Mouse (Mus musculus): Measurements from ENCODE around the gene Scarf2. TPM values are rescaled to one million over a fixed set of nuclear protein-coding genes. Genes with fewer than 3 reads are reported as not detected.

The Scarf2 gene
- total and polyA plus RNA-seq, 3 experiments: 0.62 to 1.2 TPM; not detected in 1

- Histone ChIP-seq H3K79me2 (ENCODE audit: control insufficient read depth, insufficient read depth, low read length, poor library complexity) (no peaks in the 10 kb centered on the region), H3K4me3 (ENCODE audit: control insufficient read depth in 1 of 2, insufficient read depth in 1 of 2, low read depth in 2 of 2, low read length in 2 of 2) (no peak overlapping the region), H3K4me1 (ENCODE audit: control insufficient read depth in 1 of 2, insufficient read depth in 2 of 2, low read length in 2 of 2) (0 out of 4 replicates have a peak, but pooled peaks cover 0 to 2% of the 10 kb centered on the region in 2 experiments), H3K27ac (ENCODE audit: control insufficient read depth, low read depth, low read length) (no peak overlapping the region), H3K9me3 (replicated peaks; ENCODE audit: insufficient read depth, low read length) (no peaks in the 10 kb centered on the region), H3K36me3 (ENCODE audit: control insufficient read depth in 1 of 2, insufficient read depth in 2 of 2, low read length in 2 of 2) (no peaks in the 10 kb centered on the region), H3K9ac (ENCODE audit: control insufficient read depth, low read depth, low read length, poor library complexity, severe bottlenecking) (no peak overlapping the region), H3K27me3 (ENCODE audit: control insufficient read depth in 1 of 2, insufficient read depth in 2 of 2, low read length in 2 of 2) (no peaks in the 10 kb centered on the region)
- TF ChIP-seq CHD2 (IDR thresholded peaks at IDR 0.05; ENCODE audit: low read length) (no peak), ZC3H11A (IDR thresholded peaks at IDR 0.05; ENCODE audit: low read depth, low read length) (no peak), MAFK (IDR thresholded peaks at IDR 0.05; ENCODE audit: borderline replicate concordance, low read depth, low read length) (no peak), MAZ (IDR thresholded peaks at IDR 0.05; ENCODE audit: low read depth, low read length) (no peak), MXI1 (IDR thresholded peaks at IDR 0.05; ENCODE audit: low read depth, low read length) (no peak), JUND (IDR thresholded peaks at IDR 0.05; ENCODE audit: low read depth, low read length) (no peak), MEF2A (IDR thresholded peaks at IDR 0.05; ENCODE audit: extremely low read depth, insufficient replicate concordance, low read depth, low read length, poor library complexity, severe bottlenecking) (no peak), ELF1 (IDR thresholded peaks at IDR 0.05; ENCODE audit: low read depth, low read length) (no peak), GABPA (IDR thresholded peaks at IDR 0.05; ENCODE audit: low read depth, low read length) (no peak), TAL1 (IDR thresholded peaks at IDR 0.05; ENCODE audit: low read length) (no peak), RCOR1 (IDR thresholded peaks at IDR 0.05; ENCODE audit: low read depth, low read length) (no peak), SIN3A (IDR thresholded peaks at IDR 0.05; ENCODE audit: low read length) (no peak), USF1 (IDR thresholded peaks at IDR 0.05; ENCODE audit: low read depth, low read length) (no peak), ETS1 (IDR thresholded peaks at IDR 0.05; ENCODE audit: low read depth, low read length) (no peak), CHD1 (IDR thresholded peaks at IDR 0.05; ENCODE audit: low read depth, low read length) (no peak), ZNF384 (IDR thresholded peaks at IDR 0.05; ENCODE audit: low read depth, low read length) (no peak), HCFC1 (IDR thresholded peaks at IDR 0.05; ENCODE audit: low read depth, low read length) (no peak), RAD21 (IDR thresholded peaks at IDR 0.05; ENCODE audit: low read depth, low read length) (no peak)
- DNase-seq (ENCODE audit: low read depth, low spot score): no peak
Measured at GRCm38 (mm10) chr16:17816528-17816927, 19.4 kb downstream of the Scarf2 start.

DNA sequence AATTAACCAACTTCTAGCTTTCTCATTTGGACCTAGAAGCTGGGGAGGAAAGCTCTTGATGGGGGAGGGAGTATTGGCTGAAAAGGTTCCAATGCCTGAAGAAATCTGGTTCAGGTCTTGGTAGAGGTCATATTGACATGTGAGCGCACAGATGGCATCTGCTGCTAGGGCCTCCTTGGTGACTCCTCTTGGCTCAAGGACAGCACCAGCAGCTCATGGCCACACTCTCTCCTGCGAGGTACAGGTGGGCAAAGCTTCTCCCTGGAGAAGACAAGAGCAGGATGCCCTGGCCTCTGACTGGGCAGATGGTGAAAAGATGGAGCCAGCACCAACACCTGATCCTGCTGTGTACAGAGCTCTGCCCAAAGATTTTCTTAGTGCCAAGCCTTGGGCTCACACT is 29.4 kb downstream of the Scarf2 start:
- Histone ChIP-seq H3K27me3 (ENCODE audit: control insufficient read depth in 1 of 2, insufficient read depth in 2 of 2, low read length in 2 of 2) (no peaks in the 10 kb centered on the region; a peak in 2 of 4 replicates), H3K79me2 (ENCODE audit: control insufficient read depth, insufficient read depth, low read length, poor library complexity) (no peaks in the 10 kb centered on the region), H3K27ac (ENCODE audit: control insufficient read depth, low read depth, low read length) (no peak overlapping the region), H3K9me3 (replicated peaks; ENCODE audit: insufficient read depth, low read length) (no peaks in the 10 kb centered on the region), H3K4me1 (ENCODE audit: control insufficient read depth in 1 of 2, insufficient read depth in 2 of 2, low read length in 2 of 2) (peaks cover 0 to 12% of the 10 kb centered on the region in 2 experiments; a peak in 2 of 4 replicates), H3K9ac (ENCODE audit: control insufficient read depth, low read depth, low read length, poor library complexity, severe bottlenecking) (no peak overlapping the region), H3K4me3 (ENCODE audit: control insufficient read depth in 1 of 2, insufficient read depth in 1 of 2, low read depth in 2 of 2, low read length in 2 of 2) (no peak overlapping the region), H3K36me3 (ENCODE audit: control insufficient read depth in 1 of 2, insufficient read depth in 2 of 2, low read length in 2 of 2) (peaks cover 0 to 2% of the 10 kb centered on the region in 2 experiments; a peak in 1 of 4 replicates)
- DNase-seq (ENCODE audit: low read depth, low spot score): no peak
- TF ChIP-seq CHD2 (IDR thresholded peaks at IDR 0.05; ENCODE audit: low read length): no peak
- TF ChIP-seq JUND (IDR thresholded peaks at IDR 0.05; ENCODE audit: low read depth, low read length): no peak
- no peak for TF ChIP-seq ETS1 (IDR thresholded peaks at IDR 0.05; ENCODE audit: low read depth, low read length)
